Mouse (Mus musculus): ENCODE results near the gene Gdf1.
A peak's percentile ranks its signal among the peaks of the same experiment; 100 is the strongest.

The Gdf1 gene

DNA sequence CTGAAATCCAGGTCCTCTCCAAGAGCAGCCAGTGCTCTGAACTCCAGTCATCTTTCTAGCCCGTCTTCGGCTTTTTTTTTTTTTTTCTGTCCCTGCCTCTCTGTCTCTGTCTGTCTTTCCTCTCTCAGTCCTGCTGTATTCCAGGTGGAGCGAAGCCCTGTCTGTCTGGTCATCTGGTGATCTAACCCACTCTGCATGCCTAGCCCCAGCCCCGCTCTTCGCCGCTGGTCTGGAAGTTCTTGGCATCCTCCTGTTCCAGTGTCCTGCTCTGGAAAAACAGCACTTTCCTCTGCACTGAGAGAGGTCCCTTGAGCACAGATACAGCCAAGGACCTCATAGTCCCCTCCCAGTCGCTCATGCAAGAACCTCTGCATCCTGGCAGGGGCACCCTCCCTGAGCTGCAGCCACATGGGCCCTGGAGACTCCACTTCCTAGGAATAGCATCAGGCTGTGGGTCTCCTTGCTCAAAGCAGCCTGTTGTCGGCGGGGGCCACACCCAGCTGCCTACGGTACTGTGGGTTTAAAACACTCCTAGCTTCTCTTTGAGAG, 31.9 kb downstream of the Gdf1 start:
- no peak for TF ChIP-seq CTCF (conservative IDR thresholded peaks at IDR 0.05; ENCODE audit: low read length)
- no peak for TF ChIP-seq NANOG (IDR thresholded peaks at IDR 0.05; ENCODE audit: borderline replicate concordance, low read length)
- TF ChIP-seq POU5F1 (IDR thresholded peaks at IDR 0.05; ENCODE audit: borderline replicate concordance, low read length) = no peak

DNA sequence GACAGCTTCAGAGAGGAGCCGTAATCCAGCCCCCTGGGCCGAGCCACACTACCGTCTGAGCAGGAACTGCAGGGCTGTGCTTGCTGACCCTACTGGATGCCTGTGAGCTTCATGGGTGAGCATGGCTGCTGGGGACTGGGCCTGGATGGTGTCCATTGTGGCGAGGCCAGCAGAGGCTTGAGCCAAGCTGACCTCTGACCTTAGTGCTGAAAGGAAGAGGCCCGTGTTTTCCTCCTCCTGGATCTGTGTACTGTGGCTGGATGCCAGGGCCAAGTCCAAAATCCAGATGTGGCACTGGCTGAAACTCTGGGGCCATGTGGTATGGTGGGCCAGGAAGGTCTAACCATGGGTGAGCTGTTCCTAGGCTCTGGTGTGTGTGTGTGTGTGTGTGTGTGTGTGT, 34.4 kb downstream of the Gdf1 start:
- H3K36me3 ChIP-seq (ENCODE audit: insufficient read depth, low read length) = no peaks in the 10 kb centered on the region
- TF ChIP-seq POU5F1 (IDR thresholded peaks at IDR 0.05; ENCODE audit: borderline replicate concordance, low read length) (no peak), NANOG (IDR thresholded peaks at IDR 0.05; ENCODE audit: borderline replicate concordance, low read length) (no peak)
- H3K4me3 ChIP-seq (replicated peaks; ENCODE audit: low read length) = no peak overlapping the region
- peaks cover 23% of the 10 kb centered on the region; the same call in 1 of the 2 replicates for H3K27me3 ChIP-seq (ENCODE audit: insufficient read depth, low read length)
- peaks cover 29% of the 10 kb centered on the region for H3K4me1 ChIP-seq (replicated peaks; ENCODE audit: low read depth, low read length)
- H3K9me3 ChIP-seq (ENCODE audit: low read length) = no peaks in the 10 kb centered on the region

More for the DNA sequence above, 31.9 kb downstream of the Gdf1 start:
- Histone ChIP-seq H3K4me1 (replicated peaks; ENCODE audit: low read depth, low read length) (peaks cover 54% of the 10 kb centered on the region), H3K9me3 (ENCODE audit: low read length) (no peaks in the 10 kb centered on the region), H3K4me3 (replicated peaks; ENCODE audit: low read length) (peak overlapping the region; percentile 52), H3K27me3 (ENCODE audit: insufficient read depth, low read length) (peaks cover 19% of the 10 kb centered on the region; the same call in 1 of the 2 replicates), H3K36me3 (ENCODE audit: insufficient read depth, low read length) (no peaks in the 10 kb centered on the region)

DNA sequence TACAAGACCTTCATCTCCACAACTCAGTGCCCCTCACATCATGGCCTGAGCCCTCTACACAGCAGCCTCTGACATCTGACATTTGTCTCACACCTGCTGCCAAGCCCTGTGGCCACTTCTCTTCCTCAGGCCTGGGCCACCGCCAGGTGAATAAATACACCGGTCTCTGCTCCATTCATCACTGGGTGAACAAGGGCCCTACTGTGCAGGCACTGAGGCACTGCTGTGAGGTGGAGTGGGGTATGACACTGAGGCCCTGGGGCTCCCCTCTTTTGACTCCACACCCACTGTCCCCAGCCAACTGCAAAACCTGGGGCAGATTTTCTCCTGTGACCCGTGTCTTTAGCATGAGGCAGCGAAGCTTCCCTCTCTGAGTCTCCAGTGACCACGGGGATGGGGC, 37.0 kb downstream of the Gdf1 start:
- H3K9me3 ChIP-seq (ENCODE audit: low read length) = no peaks in the 10 kb centered on the region
- no peaks in the 10 kb centered on the region for H3K36me3 ChIP-seq (ENCODE audit: insufficient read depth, low read length)
- peaks cover 29% of the 10 kb centered on the region for H3K27me3 ChIP-seq (ENCODE audit: insufficient read depth, low read length)
- TF ChIP-seq NANOG (IDR thresholded peaks at IDR 0.05; ENCODE audit: borderline replicate concordance, low read length) (no peak), CTCF (conservative IDR thresholded peaks at IDR 0.05; ENCODE audit: low read length) (no peak), POU5F1 (IDR thresholded peaks at IDR 0.05; ENCODE audit: borderline replicate concordance, low read length) (no peak)
- H3K4me1 ChIP-seq (replicated peaks; ENCODE audit: low read depth, low read length) = peaks cover 16% of the 10 kb centered on the region
- H3K4me3 ChIP-seq (replicated peaks; ENCODE audit: low read length) = no peak overlapping the region

DNA sequence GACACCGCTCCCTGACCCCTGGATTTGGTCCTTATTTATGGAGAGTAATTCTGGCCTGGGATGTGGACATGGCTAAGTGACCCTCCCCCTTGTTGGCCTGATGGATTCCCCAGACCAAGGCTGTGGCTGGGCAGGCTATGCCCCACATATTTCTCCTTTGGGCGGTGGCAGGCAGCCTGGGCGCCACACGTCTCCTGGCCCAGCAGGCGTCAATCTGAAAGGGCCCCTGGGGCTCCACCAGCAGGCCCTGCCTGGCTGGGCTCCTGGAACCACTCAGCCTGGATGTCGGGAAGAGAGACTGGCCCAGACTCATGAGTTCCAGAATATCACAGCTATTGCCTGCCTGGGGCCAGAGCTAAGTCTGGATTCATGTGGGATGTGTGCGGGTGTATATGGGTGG, 40.9 kb downstream of the Gdf1 start:
- Histone ChIP-seq H3K9me3 (ENCODE audit: low read length) (no peaks in the 10 kb centered on the region), H3K4me1 (replicated peaks; ENCODE audit: low read depth, low read length) (peaks cover 26% of the 10 kb centered on the region), H3K36me3 (ENCODE audit: insufficient read depth, low read length) (no peaks in the 10 kb centered on the region), H3K27me3 (ENCODE audit: insufficient read depth, low read length) (peaks cover 55% of the 10 kb centered on the region), H3K4me3 (replicated peaks; ENCODE audit: low read length) (no peak overlapping the region)
- TF ChIP-seq POU5F1 (IDR thresholded peaks at IDR 0.05; ENCODE audit: borderline replicate concordance, low read length) (no peak), NANOG (IDR thresholded peaks at IDR 0.05; ENCODE audit: borderline replicate concordance, low read length) (no peak), CTCF (conservative IDR thresholded peaks at IDR 0.05; ENCODE audit: low read length) (no peak)

DNA sequence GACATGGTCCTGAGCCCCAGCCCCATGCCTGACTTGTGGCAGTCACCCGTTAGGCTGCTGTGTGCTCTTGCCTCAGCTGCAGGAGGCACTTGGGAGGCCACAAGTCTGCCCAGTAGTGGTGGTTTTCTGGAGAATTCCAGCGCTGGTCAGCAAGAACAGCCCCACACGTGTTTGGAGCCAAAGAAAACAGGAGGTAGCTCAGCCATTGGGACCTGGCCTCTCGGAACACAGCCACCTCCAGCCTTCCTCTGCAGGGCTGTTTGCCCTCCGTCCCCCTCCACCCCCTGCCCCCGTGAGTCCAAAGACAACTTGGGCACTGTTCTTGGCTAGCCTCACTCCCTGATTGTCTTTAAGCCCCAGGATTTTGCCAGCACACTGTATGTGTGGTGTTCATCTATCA, 42.3 kb downstream of the Gdf1 start:
- Histone ChIP-seq H3K9me3 (ENCODE audit: low read length) (no peaks in the 10 kb centered on the region), H3K4me1 (replicated peaks; ENCODE audit: low read depth, low read length) (peaks cover 41% of the 10 kb centered on the region), H3K27me3 (ENCODE audit: insufficient read depth, low read length) (peaks cover 60% of the 10 kb centered on the region), H3K36me3 (ENCODE audit: insufficient read depth, low read length) (no peaks in the 10 kb centered on the region), H3K4me3 (replicated peaks; ENCODE audit: low read length) (no peak overlapping the region)
- no peak for TF ChIP-seq CTCF (conservative IDR thresholded peaks at IDR 0.05; ENCODE audit: low read length)
- TF ChIP-seq POU5F1 (IDR thresholded peaks at IDR 0.05; ENCODE audit: borderline replicate concordance, low read length) = no peak
- TF ChIP-seq NANOG (IDR thresholded peaks at IDR 0.05; ENCODE audit: borderline replicate concordance, low read length) = no peak

DNA sequence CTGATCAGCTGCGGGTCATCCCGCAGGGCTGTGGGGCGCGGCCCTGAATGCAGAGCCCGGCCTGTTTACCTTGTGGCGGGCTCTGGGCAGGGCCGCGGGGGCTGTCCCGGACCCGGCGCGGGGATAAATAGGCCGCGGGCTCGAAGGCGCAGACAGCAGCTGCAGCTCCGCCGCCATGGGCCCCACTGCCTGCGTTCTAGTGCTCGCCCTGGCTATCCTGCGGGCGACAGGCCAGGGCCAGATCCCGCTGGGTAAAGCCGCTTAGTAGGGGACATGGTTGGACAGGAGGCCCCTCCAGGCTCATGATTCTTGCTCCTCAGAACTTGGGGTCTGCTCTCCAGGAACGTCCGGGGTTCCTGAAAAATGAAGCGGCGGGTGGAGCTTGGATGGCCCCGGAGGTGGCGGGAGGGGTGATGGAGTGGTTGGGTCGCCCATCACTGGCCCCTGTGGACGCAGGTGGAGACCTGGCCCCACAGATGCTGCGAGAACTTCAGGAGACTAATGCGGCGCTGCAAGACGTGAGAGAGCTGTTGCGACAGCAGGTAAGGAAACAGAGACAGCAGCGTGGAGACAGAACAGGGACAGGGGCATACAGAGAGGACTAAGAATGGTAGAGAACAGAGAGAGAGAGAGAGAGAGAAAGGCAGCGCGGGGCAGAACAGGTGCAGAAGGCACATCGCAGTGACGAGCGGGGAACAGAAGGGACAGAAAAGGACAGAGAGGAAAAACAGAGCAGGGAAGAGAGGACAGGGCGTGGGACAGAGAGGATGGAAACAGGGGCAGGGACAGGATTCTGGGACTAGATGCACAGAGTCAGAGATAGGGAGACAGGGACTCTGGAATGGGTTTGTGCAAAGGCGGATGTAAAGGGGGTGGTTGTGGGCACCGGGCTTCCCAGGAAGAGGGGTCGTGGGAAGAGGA, 44.0 kb downstream of the Gdf1 start, which contains the start of gene Comp:
Gene Comp (plus strand): TSS at position 162 of the 921 bp plus-strand sequence.
- Histone ChIP-seq H3K36me3 (ENCODE audit: insufficient read depth, low read length) (no peaks in the 10 kb centered on the region), H3K9me3 (ENCODE audit: low read length) (no peaks in the 10 kb centered on the region), H3K27me3 (ENCODE audit: insufficient read depth, low read length) (peaks cover 77% of the 10 kb centered on the region), H3K4me1 (replicated peaks; ENCODE audit: low read depth, low read length) (peaks cover 44% of the 10 kb centered on the region), H3K4me3 (replicated peaks; ENCODE audit: low read length) (peak within 1 kb of the TSS; percentile 84)
- TF ChIP-seq CTCF (conservative IDR thresholded peaks at IDR 0.05; ENCODE audit: low read length) = no peak

DNA sequence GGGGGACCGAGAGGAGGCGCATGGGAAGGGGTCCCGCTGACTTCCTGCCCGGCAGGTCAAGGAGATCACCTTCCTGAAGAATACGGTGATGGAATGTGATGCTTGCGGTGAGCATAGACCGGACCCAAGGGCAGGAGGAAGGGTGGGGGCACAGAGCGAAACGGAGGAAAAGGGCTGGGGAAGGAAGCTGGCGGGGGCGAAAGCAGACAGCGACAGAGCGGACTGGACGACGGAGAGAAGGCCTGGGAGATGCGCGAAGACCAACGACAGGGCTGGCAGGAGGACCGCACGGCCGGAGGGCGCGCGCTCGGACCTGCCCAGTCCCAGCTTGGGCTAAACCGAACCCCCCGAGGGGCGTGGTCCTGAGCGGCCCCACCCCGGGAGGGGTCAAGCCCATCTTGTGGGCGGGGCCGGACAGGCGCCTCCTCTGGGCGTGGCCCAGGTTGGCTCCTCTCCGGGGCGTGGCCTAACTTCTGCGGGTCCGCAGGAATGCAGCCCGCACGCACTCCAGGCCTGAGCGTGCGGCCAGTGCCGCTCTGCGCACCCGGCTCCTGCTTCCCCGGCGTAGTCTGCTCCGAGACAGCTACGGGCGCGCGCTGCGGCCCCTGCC, 44.8 kb downstream of the Gdf1 start:
- Histone ChIP-seq H3K36me3 (ENCODE audit: insufficient read depth, low read length) (no peaks in the 10 kb centered on the region), H3K4me3 (replicated peaks; ENCODE audit: low read length) (peak overlapping the region; percentile 84), H3K9me3 (ENCODE audit: low read length) (no peaks in the 10 kb centered on the region), H3K27me3 (ENCODE audit: insufficient read depth, low read length) (peaks cover 82% of the 10 kb centered on the region), H3K4me1 (replicated peaks; ENCODE audit: low read depth, low read length) (peaks cover 49% of the 10 kb centered on the region)
- TF ChIP-seq CTCF (conservative IDR thresholded peaks at IDR 0.05; ENCODE audit: low read length) (no peak), NANOG (IDR thresholded peaks at IDR 0.05; ENCODE audit: borderline replicate concordance, low read length) (no peak), POU5F1 (IDR thresholded peaks at IDR 0.05; ENCODE audit: borderline replicate concordance, low read length) (no peak)

DNA sequence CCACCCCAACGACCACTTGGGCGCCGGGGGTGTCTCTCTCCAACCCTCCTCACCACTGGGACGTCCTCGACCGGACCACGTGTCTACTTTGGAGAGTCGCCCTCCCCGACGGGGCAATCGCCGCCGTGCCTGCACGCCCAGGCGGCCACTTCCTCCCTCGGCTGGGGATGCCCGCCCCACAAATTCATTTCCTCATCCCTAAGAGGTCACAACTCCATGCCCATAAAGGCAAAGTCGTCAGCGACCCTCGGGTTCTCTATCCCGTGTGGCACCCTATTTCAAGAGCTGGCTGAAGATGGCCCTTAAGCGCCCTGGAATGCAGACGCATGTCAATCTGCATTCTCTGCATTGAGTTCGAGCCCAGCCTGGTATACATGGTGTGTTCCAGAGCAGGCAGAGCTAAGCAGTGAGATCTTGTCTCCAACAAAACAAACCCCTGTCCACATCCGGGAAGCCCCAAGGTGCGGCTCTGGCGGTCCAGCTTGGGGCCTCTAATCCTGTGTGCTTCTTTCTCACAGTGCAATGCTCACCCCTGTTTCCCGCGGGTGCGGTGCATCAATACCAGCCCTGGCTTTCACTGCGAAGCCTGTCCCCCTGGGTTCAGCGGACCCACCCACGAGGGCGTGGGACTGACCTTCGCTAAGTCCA, 45.7 kb downstream of the Gdf1 start:
- Histone ChIP-seq H3K9me3 (ENCODE audit: low read length) (no peaks in the 10 kb centered on the region), H3K36me3 (ENCODE audit: insufficient read depth, low read length) (no peaks in the 10 kb centered on the region), H3K4me3 (replicated peaks; ENCODE audit: low read length) (peak overlapping the region; percentile 84), H3K27me3 (ENCODE audit: insufficient read depth, low read length) (peaks cover 87% of the 10 kb centered on the region), H3K4me1 (replicated peaks; ENCODE audit: low read depth, low read length) (peaks cover 55% of the 10 kb centered on the region)
- TF ChIP-seq POU5F1 (IDR thresholded peaks at IDR 0.05; ENCODE audit: borderline replicate concordance, low read length) (no peak), NANOG (IDR thresholded peaks at IDR 0.05; ENCODE audit: borderline replicate concordance, low read length) (no peak), CTCF (conservative IDR thresholded peaks at IDR 0.05; ENCODE audit: low read length) (no peak)
